ENCODE assay signal across 26 mouse cellular contexts in genomic region chr3:148770310-148770709, GRCm38 (mm10).
"Had no signal": no experiment of that assay in that cellular context is flagged by ENCODE, and none has a peak within 500 bp of the region (broad histone marks: within the 10 kb centered on the region; RNA-seq: fewer than 3 reads in every experiment).

No protein-coding gene starts in this region.

- DNase-seq: gastrocnemius, postnatal 14 days; gastrocnemius, postnatal 36 days; heart, adult 18-20 months; heart, postnatal 14 days; heart, postnatal 36 days; kidney, adult 11 months; kidney, adult 2 months; kidney, adult 9 months; kidney, postnatal 14 days; kidney, postnatal 36 days; layer of hippocampus, adult 9-11 months; layer of hippocampus, postnatal 36 days; left cerebral cortex, postnatal 4 days had no signal

- H3K27ac ChIP-seq: heart, embryonic 13.5 days; heart, embryonic 15.5 days; hindbrain, embryonic 13.5 days; hindbrain, embryonic 15.5 days; hindbrain, postnatal 0 days; kidney, embryonic 15.5 days; kidney, postnatal 0 days; limb, embryonic 13.5 days; limb, embryonic 15.5 days; liver, embryonic 12.5 days; liver, embryonic 14.5 days had no signal

- H3K4me2 ChIP-seq: heart, embryonic 11.5 days; heart, embryonic 13.5 days; heart, embryonic 15.5 days; hindbrain, embryonic 13.5 days; hindbrain, embryonic 15.5 days; kidney, embryonic 15.5 days; limb, embryonic 13.5 days; limb, embryonic 15.5 days; liver, embryonic 12.5 days had no signal

- H3K4me3 ChIP-seq: heart, embryonic 13.5 days; heart, embryonic 15.5 days; hindbrain, embryonic 13.5 days; hindbrain, embryonic 15.5 days; kidney, embryonic 15.5 days; limb, embryonic 13.5 days; limb, embryonic 15.5 days; liver, embryonic 12.5 days had no signal

- H3K9me3 ChIP-seq: heart, embryonic 13.5 days; heart, embryonic 15.5 days; hindbrain, embryonic 13.5 days; hindbrain, embryonic 15.5 days; kidney, embryonic 15.5 days; limb, embryonic 13.5 days; limb, embryonic 15.5 days; liver, embryonic 12.5 days had no signal

- H3K9ac ChIP-seq: heart, embryonic 13.5 days; heart, embryonic 15.5 days; hindbrain, embryonic 13.5 days; hindbrain, embryonic 15.5 days; kidney, embryonic 15.5 days; limb, embryonic 13.5 days; limb, embryonic 15.5 days; liver, embryonic 12.5 days; liver, embryonic 14.5 days had no signal

- H3K36me3 ChIP-seq: heart, embryonic 13.5 days; heart, embryonic 15.5 days; hindbrain, embryonic 13.5 days; hindbrain, embryonic 15.5 days; kidney, embryonic 15.5 days; limb, embryonic 13.5 days; limb, embryonic 15.5 days; liver, embryonic 12.5 days had no signal

- H3K27me3 ChIP-seq: heart, embryonic 13.5 days; heart, embryonic 15.5 days; hindbrain, embryonic 13.5 days; hindbrain, embryonic 15.5 days; kidney, embryonic 15.5 days; limb, embryonic 13.5 days; limb, embryonic 15.5 days; liver, embryonic 12.5 days had no signal

- ATAC-seq: hindbrain, postnatal 0 days; intestine, embryonic 16.5 days; liver, embryonic 12.5 days had no signal

- H3K4me1 ChIP-seq: heart, embryonic 13.5 days; heart, embryonic 15.5 days; hindbrain, embryonic 15.5 days; kidney, embryonic 15.5 days; limb, embryonic 13.5 days; limb, embryonic 15.5 days; liver, embryonic 12.5 days had no signal
